Mouse (Mus musculus): ENCODE measurements around the gene Sirpb1a.
"Not testable (repeated sequence)": the region's sequence is repeated elsewhere in the genome, so short reads cannot be mapped to it uniquely, and the experiment has no call there.

The Sirpb1a gene

GRCm38 (mm10) chr3:15426447-15426846 lies at the start of gene Sirpb1a:
TSS of gene Sirpb1a (minus strand) at chr3:15426520.
- not testable (repeated sequence) for DNase-seq

GRCm38 (mm10) chr3:15474831-15475230 lies 48.5 kb upstream of the Sirpb1a start:
- not testable (repeated sequence) for DNase-seq

DNA sequence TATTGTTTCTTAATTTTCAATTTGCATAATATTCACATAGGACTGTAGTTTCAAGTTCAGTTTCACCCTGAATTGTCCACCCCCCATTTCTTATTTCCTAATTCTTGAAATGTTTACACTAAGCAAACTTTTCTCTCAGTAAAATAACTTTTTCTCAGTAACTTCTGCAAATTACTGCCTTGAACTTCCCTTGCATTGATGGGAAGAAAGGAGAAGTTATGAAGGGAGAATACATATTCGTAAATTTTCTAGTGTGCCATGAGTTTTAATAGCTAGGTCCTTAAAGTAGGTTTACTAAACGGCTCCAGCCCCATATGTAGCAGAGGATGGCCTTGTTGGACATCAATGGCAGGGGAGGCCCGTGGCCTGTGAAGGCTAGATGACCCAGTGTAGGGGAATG lies 43.8 kb upstream of the Sirpb1a start:
- not testable (repeated sequence) for DNase-seq

DNA sequence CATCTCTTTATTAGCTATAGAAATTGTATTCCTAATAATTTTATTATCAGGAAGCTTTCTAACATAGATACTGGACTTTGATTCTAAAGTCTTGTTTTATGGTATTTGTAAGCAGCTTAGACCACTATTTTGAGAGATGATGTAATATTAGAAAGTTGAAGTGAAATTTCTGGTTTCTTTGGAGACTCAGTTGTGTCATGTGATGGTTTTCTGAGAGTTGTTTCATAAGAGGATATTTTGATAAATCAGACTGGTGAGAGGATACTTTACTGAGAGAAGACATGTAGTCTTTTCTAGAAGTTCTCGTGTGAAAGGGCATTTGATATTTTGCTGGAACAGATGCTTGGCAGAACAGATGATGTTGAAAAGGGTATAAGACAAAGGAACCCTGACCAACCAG lies 17.6 kb upstream of the Sirpb1a start:
- DNase-seq = not testable (repeated sequence)

DNA sequence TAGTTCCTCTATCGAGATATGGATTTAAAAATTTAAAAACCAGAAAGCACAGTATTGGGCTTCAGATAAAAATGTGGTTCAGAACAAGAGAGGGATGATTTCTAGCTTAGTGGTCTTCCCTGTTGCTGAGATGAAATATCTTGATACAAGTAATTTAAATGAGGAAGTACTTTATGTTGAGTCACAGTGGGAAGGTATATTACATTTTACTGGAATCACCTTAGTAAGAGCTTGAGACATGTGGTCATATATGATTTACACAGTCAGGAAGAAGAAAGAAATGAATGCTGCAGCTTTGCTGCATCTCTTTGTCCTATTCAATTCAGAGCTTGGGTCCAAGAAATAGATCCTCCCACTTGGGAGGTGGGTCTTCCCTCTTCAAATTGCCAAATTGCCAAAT lies 13.5 kb upstream of the Sirpb1a start:
- not testable (repeated sequence) for DNase-seq

DNA sequence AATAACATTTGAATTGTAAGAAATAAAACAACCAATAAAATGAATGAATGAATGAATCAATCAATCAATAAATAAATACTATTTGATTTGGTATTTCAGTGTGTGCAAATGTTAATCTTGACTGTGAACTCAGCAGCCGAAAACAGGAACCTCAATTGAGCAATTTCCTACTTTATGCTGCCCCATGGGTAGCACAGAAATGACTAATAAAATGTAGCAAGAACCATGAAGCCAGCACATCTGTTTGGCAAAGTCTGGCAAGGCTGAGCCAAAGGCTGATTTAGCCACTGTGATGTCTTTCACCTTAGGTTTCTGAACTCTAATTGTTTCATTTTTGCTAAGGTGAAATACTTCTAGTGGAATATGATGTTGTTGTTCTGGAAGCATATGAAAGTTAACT lies 1.6 kb upstream of the Sirpb1a start:
- no peak for DNase-seq

DNA sequence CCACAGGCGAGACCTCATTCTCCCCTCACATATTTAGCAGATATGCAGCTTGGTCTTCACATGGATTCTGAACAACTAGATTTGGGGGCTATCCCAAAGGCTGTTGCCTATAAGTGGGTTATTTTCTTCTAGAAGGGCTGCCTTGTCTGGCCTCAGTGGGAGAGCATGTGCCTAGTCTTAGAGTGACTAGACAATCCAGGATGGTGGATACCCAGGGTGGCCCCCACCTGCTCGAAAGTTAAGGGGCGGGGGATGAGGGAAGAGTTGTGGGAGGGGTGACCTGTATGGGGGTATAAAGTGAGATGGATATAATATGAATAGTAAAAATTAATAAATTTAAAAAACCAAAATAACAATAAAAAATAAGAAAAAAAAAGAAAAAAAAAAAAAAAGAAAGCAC lies 70.6 kb downstream of the Sirpb1a start:
- not testable (repeated sequence) for DNase-seq

- not testable (repeated sequence) for DNase-seq
Observed at GRCm38 (mm10) chr3:15350318-15350717, 76.0 kb downstream of the Sirpb1a start.

DNA sequence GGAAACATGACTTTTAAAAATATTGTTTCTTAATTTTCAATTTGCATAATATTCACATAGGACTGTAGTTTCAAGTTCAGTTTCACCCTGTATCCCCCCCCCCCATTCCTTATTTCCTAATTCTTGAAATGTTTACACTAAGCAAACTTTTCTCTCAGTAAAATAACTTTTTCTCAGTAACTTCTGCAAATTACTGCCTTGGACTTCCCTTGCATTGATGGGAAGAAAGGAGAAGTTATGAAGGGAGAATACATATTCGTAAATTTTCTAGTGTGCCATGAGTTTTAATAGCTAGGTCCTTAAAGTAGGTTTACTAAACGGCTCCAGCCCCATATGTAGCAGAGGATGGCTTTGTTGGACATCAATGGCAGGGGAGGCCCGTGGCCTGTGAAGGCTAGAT lies 80.7 kb downstream of the Sirpb1a start:
- not testable (repeated sequence) for DNase-seq

GRCm38 (mm10) chr3:15340287-15340686 lies 86.0 kb downstream of the Sirpb1a start:
- no peak for DNase-seq

GRCm38 (mm10) chr3:15334182-15334581 lies 92.1 kb downstream of the Sirpb1a start:
- DNase-seq = no peak

GRCm38 (mm10) chr3:15332063-15332462 lies 94.3 kb downstream of the Sirpb1a start, which contains the start of gene Gm9733:
TSS of gene Gm9733 (minus strand) at chr3:15332302.
- DNase-seq = no peak

DNA sequence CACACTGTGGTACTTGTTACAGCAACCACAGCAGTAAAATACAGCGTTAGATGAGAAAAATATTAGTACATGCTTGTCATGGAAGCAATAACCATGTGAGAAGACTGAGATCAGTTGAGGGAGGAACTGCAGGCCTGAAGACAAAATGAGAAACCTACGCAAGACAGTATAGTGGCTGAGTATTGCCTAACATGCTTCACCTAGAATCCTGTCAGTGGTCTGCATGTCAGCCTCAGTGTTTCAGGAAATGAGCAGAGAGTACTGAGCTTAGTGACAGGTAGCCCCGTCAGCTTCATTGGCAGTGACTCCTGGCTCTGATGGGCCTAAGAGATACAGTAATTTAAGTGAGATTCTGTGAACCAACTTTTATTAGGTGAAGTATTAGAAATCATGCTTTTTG lies 94.8 kb downstream of the Sirpb1a start:
- no peak for DNase-seq

GRCm38 (mm10) chr3:15329549-15329948 lies 96.8 kb downstream of the Sirpb1a start:
- DNase-seq = no peak
